Mouse (Mus musculus): ENCODE measurements around the gene Insl6. TPM values are rescaled to one million over a fixed set of nuclear protein-coding genes. Genes with fewer than 3 reads are reported as not detected.
A peak's percentile ranks its signal among the peaks of the same experiment; 100 is the strongest.

The Insl6 gene
- polyA plus RNA-seq, 1 experiment from 2014 or later: 3.2 TPM

GRCm38 (mm10) chr19:29368671-29369309 lies 43.6 kb upstream of the Insl6 start:
- H3K27me3 ChIP-seq (replicated peaks; ENCODE audit: control insufficient read depth, insufficient read depth, low read length): no peaks in the 10 kb centered on the region
- H3K4me3 ChIP-seq (ENCODE audit: low read depth, low read length): no peak overlapping the region
- no peaks in the 10 kb centered on the region for H3K9me3 ChIP-seq (ENCODE audit: control insufficient read depth, low read length)
- H3K4me2 ChIP-seq: no peak overlapping the region
- 55% methylated on average over 3 of the region's 3 CpGs for WGBS
- no peak overlapping the region for H3K9ac ChIP-seq (ENCODE audit: low read depth, low read length)
- no peak for DNase-seq (ENCODE audit: low spot score)
- ATAC-seq (replicated peaks; ENCODE audit: low FRiP score): no peak
- no peak overlapping the region for H3K27ac ChIP-seq (ENCODE audit: low read depth, low read length)
- H3K36me3 ChIP-seq (ENCODE audit: control insufficient read depth, insufficient read depth, low read length): no peaks in the 10 kb centered on the region
- peaks cover 11% of the 10 kb centered on the region for H3K4me1 ChIP-seq (replicated peaks; ENCODE audit: control insufficient read depth, insufficient read depth, low read length)

- Histone ChIP-seq H3K27ac (ENCODE audit: low read depth, low read length) (no peak overlapping the region), H3K4me1 (replicated peaks; ENCODE audit: control insufficient read depth, insufficient read depth, low read length) (peaks cover 11% of the 10 kb centered on the region), H3K4me3 (ENCODE audit: low read depth, low read length) (no peak overlapping the region), H3K36me3 (ENCODE audit: control insufficient read depth, insufficient read depth, low read length) (no peaks in the 10 kb centered on the region), H3K9ac (ENCODE audit: low read depth, low read length) (no peak overlapping the region), H3K27me3 (replicated peaks; ENCODE audit: control insufficient read depth, insufficient read depth, low read length) (no peaks in the 10 kb centered on the region), H3K9me3 (ENCODE audit: control insufficient read depth, low read length) (no peaks in the 10 kb centered on the region), H3K4me2 (no peak overlapping the region; the same call in 1 of the 2 replicates)
- WGBS: 83% methylated on average over 2 of the region's 2 CpGs
- DNase-seq (ENCODE audit: low spot score) (no peak), ATAC-seq (replicated peaks; ENCODE audit: low FRiP score) (no peak)
These were observed 42.9 kb upstream of the Insl6 start for GRCm38 (mm10) chr19:29368041-29368440.

DNA sequence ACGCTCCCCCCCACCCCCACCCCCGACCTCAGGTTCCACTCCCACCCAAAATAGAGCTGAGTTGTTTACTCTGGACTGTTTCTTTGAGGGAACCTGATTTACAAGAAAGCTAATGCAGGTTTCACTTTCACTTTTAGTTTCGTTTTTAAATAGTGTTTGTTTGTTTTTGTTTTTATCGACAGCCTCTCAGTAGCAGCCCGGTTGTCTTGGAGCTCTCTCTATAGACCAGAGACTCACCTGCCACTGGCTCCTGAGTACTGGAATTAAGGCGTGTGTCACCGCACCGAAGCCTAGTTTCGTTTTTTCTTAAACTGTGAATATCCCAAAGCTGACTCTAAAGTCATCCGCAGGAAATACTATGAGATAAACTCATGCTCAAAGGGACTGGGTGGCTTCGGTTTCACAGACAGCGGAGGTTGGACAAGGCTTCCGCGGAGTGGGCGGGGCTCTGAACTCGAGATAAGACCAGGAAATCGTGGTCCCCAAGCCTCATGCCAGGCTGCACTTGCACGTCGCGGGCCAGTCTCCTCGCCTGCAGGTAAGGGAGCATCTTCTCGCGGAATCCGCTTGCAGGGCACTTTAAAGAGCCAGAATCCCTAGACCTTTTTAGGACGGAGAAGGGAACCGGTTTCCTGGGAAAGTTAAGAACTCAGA lies 41.9 kb upstream of the Insl6 start, which contains the start of the genes Plgrkt and Cd274:
TSS of gene Plgrkt (minus strand) at position 422 of the 654 bp plus-strand sequence.
TSS of gene Cd274 (plus strand) at position 487 of the 654 bp plus-strand sequence.
- no peaks in the 10 kb centered on the region for H3K36me3 ChIP-seq (ENCODE audit: control insufficient read depth, insufficient read depth, low read length)
- ATAC-seq (replicated peaks; ENCODE audit: low FRiP score): peak; percentile 93
- H3K27ac ChIP-seq (ENCODE audit: low read depth, low read length): peak within 1 kb of the TSS; percentile 46; the same call in 1 of the 2 replicates
- H3K27me3 ChIP-seq (replicated peaks; ENCODE audit: control insufficient read depth, insufficient read depth, low read length): no peaks in the 10 kb centered on the region
- DNase-seq (ENCODE audit: low spot score): peak; percentile 82
- WGBS: 3% methylated on average over 26 of the region's 26 CpGs
- peak within 1 kb of the TSS; percentile 66 for H3K4me3 ChIP-seq (ENCODE audit: low read depth, low read length)
- peaks cover 13% of the 10 kb centered on the region for H3K4me1 ChIP-seq (replicated peaks; ENCODE audit: control insufficient read depth, insufficient read depth, low read length)
- no peaks in the 10 kb centered on the region for H3K9me3 ChIP-seq (ENCODE audit: control insufficient read depth, low read length)
- H3K4me2 ChIP-seq: peak within 1 kb of the TSS; percentile 68
- peak within 1 kb of the TSS; percentile 66 for H3K9ac ChIP-seq (ENCODE audit: low read depth, low read length)

- H3K9ac ChIP-seq (ENCODE audit: low read depth, low read length): peak overlapping the region; percentile 66
- peak overlapping the region; percentile 66 for H3K4me3 ChIP-seq (ENCODE audit: low read depth, low read length)
- DNase-seq (ENCODE audit: low spot score) (no peak), ATAC-seq (replicated peaks; ENCODE audit: low FRiP score) (no peak)
- no peaks in the 10 kb centered on the region for H3K9me3 ChIP-seq (ENCODE audit: control insufficient read depth, low read length)
- peak overlapping the region; percentile 68 for H3K4me2 ChIP-seq
- H3K4me1 ChIP-seq (replicated peaks; ENCODE audit: control insufficient read depth, insufficient read depth, low read length): peaks cover 12% of the 10 kb centered on the region
- WGBS: 29% methylated on average over 20 of the region's 20 CpGs
- peak overlapping the region; percentile 46; the same call in 1 of the 2 replicates for H3K27ac ChIP-seq (ENCODE audit: low read depth, low read length)
- no peaks in the 10 kb centered on the region for H3K27me3 ChIP-seq (replicated peaks; ENCODE audit: control insufficient read depth, insufficient read depth, low read length)
- no peaks in the 10 kb centered on the region for H3K36me3 ChIP-seq (ENCODE audit: control insufficient read depth, insufficient read depth, low read length)
These were observed 41.2 kb upstream of the Insl6 start for GRCm38 (mm10) chr19:29366226-29366968.

GRCm38 (mm10) chr19:29365105-29365504 lies 39.9 kb upstream of the Insl6 start:
- peaks cover 22% of the 10 kb centered on the region for H3K4me1 ChIP-seq (replicated peaks; ENCODE audit: control insufficient read depth, insufficient read depth, low read length)
- H3K36me3 ChIP-seq (ENCODE audit: control insufficient read depth, insufficient read depth, low read length): no peaks in the 10 kb centered on the region
- 42% methylated on average over 3 of the region's 3 CpGs for WGBS

DNA sequence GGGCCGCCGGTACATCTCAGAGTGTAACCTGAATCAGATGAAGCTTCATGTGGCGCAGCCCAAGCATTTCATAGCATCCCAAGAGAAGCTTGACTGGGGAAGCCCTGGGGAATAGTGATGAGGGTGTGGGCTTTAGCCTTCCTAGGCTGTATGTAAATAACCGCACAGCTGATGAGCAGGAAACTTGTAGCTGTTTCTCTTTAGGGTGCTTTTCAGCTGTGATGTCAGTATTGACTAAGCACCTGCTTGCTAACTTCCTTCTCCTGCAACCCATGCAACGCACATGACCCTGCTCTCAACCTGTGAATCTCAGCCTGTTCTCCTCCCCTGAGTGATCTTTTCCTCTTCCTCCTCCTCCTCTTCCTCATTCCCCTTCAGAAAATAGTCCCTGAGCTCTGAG lies 38.9 kb upstream of the Insl6 start:
- ATAC-seq (replicated peaks; ENCODE audit: low FRiP score) (no peak), DNase-seq (ENCODE audit: low spot score) (no peak)
- Histone ChIP-seq H3K4me3 (ENCODE audit: low read depth, low read length) (no peak overlapping the region), H3K9ac (ENCODE audit: low read depth, low read length) (no peak overlapping the region), H3K27ac (ENCODE audit: low read depth, low read length) (no peak overlapping the region), H3K4me2 (no peak overlapping the region), H3K4me1 (replicated peaks; ENCODE audit: control insufficient read depth, insufficient read depth, low read length) (peaks cover 23% of the 10 kb centered on the region), H3K36me3 (ENCODE audit: control insufficient read depth, insufficient read depth, low read length) (no peaks in the 10 kb centered on the region), H3K9me3 (ENCODE audit: control insufficient read depth, low read length) (no peaks in the 10 kb centered on the region), H3K27me3 (replicated peaks; ENCODE audit: control insufficient read depth, insufficient read depth, low read length) (no peaks in the 10 kb centered on the region)
- WGBS: 76% methylated on average over 5 of the region's 5 CpGs

More at GRCm38 (mm10) chr19:29365105-29365504, 39.9 kb upstream of the Insl6 start:
- no peak overlapping the region for H3K4me2 ChIP-seq
- H3K4me3 ChIP-seq (ENCODE audit: low read depth, low read length): no peak overlapping the region
- no peaks in the 10 kb centered on the region for H3K9me3 ChIP-seq (ENCODE audit: control insufficient read depth, low read length)
- H3K27ac ChIP-seq (ENCODE audit: low read depth, low read length): no peak overlapping the region
- no peak for ATAC-seq (replicated peaks; ENCODE audit: low FRiP score)
- H3K27me3 ChIP-seq (replicated peaks; ENCODE audit: control insufficient read depth, insufficient read depth, low read length): no peaks in the 10 kb centered on the region
- no peak for DNase-seq (ENCODE audit: low spot score)
- H3K9ac ChIP-seq (ENCODE audit: low read depth, low read length): no peak overlapping the region

DNA sequence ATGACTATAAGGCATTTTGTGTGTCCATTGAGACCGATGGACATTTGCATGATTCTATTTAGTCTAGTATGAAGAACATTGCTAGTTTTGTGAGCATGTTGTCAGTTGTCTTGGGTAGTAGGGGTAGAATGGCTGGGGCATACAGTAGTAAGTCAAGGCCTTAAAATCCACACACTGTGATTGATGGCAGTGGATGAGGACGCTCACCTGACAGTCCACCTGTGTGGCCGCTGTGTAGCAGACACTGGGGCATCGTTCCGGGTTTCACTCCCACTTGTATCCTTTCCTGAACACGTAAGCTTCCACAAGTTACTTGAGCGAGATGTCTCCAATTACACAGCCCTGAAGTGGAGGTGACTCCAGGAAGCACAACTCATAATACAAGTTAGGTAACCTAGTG lies 38.4 kb upstream of the Insl6 start:
- peaks cover 20% of the 10 kb centered on the region for H3K4me1 ChIP-seq (replicated peaks; ENCODE audit: control insufficient read depth, insufficient read depth, low read length)

DNA sequence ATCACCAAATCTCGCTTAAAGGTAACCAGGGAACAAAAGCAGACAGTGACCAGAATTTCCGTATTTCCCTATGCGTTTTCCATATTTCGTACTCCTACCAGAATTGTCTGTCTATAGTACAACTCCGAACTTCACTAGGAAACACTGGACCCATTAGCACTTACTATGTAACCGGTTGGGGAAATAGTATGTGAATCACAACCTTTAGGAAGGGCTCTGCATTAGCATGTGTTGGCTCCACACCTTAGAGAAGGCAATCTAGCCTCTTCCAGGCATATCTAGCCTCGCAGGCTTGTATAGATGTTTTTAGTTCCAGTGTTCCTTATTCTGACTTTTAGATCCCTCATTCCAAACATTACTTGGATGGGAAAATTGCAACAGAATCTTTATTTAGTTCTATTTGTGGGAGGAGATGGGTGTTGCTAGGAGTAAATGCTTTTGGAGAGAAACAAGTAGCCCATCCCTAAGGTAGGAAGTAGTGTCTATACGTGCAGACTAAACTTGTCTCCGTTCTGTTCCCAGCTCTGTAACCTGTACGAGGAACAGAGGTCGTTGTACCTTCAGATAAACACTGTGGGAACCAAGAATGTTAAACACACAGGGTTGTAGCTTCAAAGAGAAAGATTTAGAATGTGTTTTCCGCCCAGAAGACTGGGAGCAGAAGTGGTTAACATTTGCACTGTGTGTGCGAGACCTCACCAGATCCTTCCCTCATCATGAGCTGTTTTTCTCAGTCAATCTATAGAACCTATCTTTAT lies 37.2 kb upstream of the Insl6 start:
- Histone ChIP-seq H3K27ac (ENCODE audit: low read depth, low read length) (no peak overlapping the region), H3K4me2 (peak overlapping the region; percentile 89), H3K4me1 (replicated peaks; ENCODE audit: control insufficient read depth, insufficient read depth, low read length) (peaks cover 17% of the 10 kb centered on the region), H3K9me3 (ENCODE audit: control insufficient read depth, low read length) (no peaks in the 10 kb centered on the region), H3K9ac (ENCODE audit: low read depth, low read length) (peak overlapping the region; percentile 52; the same call in 1 of the 2 replicates), H3K27me3 (replicated peaks; ENCODE audit: control insufficient read depth, insufficient read depth, low read length) (no peaks in the 10 kb centered on the region), H3K4me3 (ENCODE audit: low read depth, low read length) (peak overlapping the region; percentile 74), H3K36me3 (ENCODE audit: control insufficient read depth, insufficient read depth, low read length) (no peaks in the 10 kb centered on the region)
- DNase-seq (ENCODE audit: low spot score): no peak
- 36% methylated on average over 13 of the region's 13 CpGs for WGBS
- no peak for ATAC-seq (replicated peaks; ENCODE audit: low FRiP score)

More for the DNA sequence above, 38.4 kb upstream of the Insl6 start:
- Histone ChIP-seq H3K36me3 (ENCODE audit: control insufficient read depth, insufficient read depth, low read length) (no peaks in the 10 kb centered on the region), H3K9ac (ENCODE audit: low read depth, low read length) (no peak overlapping the region), H3K9me3 (ENCODE audit: control insufficient read depth, low read length) (no peaks in the 10 kb centered on the region), H3K27ac (ENCODE audit: low read depth, low read length) (no peak overlapping the region), H3K4me2 (no peak overlapping the region), H3K4me3 (ENCODE audit: low read depth, low read length) (no peak overlapping the region), H3K27me3 (replicated peaks; ENCODE audit: control insufficient read depth, insufficient read depth, low read length) (no peaks in the 10 kb centered on the region)
- DNase-seq (ENCODE audit: low spot score) (no peak), ATAC-seq (replicated peaks; ENCODE audit: low FRiP score) (no peak)
- WGBS: 88% methylated on average over 7 of the region's 7 CpGs
